Mouse (Mus musculus) 416B (cell line): ENCODE results near the gene Lrrc4.

ENCODE experiments used
- DNase-seq: peaks from one replicate; pipeline ENCODE4 v3.0.0; 2011; ENCODE audit warnings: low read depth

Gene Lrrc4

DNA sequence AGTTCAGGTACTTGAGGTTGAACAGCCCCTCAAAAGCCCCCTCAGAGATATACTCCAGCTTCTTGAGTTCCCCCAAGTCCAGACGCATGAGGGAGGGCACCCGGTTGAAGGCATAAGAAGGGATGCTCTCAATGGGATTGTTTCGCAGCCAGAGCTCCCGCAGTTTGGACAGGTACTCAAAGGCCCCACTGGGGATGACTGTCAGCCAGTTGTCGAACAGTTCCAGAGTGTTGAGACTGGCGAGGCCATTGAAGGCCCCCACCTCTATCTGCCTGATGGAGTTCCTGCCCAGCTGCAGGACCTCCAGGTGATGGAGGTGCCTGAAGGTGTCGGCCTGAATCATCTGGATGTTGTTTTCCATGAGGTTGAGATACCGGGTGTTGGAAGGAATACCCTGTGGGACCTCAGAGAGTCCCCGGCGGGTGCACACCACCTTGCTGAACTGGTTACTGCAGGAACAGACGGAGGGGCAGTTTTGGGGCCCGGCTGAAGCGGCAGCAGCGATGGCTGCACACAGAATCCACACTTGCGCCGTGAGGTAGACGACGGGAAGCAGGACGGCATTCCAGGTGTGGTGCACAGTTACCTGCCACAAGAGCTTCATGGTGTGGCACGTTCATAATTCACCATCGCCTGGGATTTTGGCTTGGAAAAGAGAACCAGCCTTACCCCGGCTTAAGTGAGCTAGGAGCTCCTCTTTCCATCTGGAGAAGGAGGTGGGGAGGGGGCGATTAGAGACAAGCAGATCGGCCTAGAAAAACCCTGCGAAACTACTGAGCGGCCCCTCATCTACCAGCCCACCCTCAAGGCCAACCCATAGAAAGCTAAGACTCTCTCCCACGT lies at the start of gene Lrrc4:
Lrrc4 (minus strand) TSS at position 737 of the 843 bp plus-strand sequence.
- DNase-seq, result no peak

DNA sequence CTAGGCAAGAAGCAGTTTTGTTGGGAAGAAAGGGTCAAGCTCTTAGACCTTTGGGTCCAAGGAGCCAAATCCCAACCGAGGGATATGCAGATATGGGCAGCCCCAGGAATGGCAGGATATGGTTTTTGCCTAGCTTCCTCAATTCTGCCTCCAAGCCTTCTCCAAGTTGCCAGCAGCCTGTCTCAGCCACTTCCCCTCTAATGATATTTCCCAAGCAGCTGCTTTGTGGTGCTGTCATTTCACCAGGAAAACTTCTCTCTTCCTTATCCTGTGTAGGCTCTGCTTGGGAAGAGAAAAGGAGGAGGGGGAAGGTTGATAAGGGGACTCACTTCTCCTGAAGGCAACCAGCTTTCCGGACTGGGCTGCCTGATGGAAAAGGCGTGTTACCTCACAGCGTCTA lies 49.4 kb upstream of the Lrrc4 start:
- no peak for DNase-seq

DNA sequence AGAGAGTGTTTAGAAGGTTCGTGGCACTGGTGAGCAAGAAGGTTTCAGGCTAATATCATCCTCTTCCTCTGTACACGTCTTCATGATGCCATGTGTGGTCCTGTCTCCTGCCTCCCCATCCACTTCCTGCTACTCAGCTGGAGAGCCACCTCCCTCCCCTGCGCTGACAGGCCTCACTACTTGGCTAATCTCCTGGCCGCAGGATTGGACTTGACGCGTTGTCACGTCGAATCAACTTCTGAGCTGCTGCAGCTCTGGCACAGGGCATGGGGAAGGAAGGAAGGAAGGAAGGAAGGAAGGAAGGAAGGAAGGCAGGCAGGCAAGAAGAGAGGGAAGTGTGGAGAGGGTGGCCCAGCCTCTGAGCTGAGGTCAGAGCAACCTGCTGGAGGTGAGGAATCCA lies 47.8 kb upstream of the Lrrc4 start:
- no peak for DNase-seq

DNA sequence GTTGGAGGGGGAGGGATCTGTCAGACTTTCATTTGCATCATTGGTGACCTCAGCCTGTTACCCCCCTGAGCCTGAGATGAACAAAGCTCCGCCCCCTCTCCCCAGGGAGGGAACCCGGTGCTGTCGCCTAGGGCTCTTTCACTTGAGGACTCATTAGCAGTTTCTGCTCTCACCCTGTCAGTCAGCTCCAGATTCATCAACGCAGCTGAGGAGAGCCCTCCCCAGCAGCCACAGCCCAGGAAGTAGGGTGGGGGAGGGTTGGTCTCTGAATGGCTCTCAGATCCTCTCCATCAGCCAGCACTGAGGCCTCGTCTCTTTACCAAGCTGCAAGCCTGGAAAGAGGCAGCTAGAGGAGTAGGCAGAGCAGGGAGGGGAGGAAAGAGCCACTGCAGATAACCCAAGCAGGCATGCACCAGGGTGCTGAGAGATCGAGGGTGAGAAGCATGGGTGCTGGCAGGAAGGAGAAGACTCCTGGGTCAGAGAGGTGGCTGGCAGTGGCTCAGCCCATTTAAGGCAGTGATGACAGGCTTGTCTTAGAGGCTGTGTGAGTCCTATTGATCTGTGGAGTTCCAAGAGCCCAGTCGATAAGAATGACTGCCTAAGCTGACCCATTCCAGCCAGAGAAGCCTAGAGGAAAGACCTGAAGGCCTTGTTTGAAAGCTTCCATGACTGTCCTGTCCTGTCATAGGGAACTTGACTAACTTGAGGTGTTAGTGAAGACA lies 46.6 kb upstream of the Lrrc4 start:
- DNase-seq, result no peak

DNA sequence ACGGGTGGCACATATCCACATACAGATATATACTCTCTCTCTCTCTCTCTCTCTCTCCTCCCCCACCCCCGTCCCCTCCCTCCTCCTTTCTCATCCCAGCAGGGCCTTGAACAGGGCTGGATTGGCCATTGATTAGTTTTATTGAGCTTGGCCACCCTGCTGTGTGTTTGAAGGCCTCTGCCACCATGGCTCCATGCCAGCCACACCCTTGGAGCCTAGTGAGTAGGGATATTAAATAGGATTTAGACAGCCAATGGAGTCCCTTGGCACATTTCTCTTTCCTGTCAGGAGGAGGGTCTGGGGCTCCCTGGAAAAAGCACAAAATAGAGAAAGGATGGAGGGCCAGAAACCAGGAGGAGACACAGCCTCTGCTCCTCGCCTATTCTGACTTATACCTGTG lies 44.9 kb upstream of the Lrrc4 start:
- DNase-seq, result no peak

DNA sequence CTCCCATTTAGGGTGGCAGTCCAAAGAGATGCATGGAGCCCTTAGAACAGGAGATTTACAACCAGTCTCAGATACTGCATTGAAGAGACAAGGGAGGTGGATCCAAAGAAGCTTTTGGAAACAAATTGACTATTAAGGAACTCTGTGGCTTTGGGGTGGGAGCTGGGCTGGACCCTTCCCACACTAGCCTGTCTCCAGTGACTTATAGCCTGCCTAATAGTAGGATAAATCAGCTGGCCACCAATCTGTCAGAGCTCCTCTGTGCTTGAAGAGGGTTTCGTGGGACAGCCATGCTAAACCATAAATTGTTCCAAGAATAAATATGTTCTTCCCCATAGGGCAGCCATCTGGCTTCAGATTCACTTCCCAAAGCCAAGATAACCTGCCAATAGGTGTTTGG lies 43.8 kb upstream of the Lrrc4 start:
- no peak for DNase-seq

DNA sequence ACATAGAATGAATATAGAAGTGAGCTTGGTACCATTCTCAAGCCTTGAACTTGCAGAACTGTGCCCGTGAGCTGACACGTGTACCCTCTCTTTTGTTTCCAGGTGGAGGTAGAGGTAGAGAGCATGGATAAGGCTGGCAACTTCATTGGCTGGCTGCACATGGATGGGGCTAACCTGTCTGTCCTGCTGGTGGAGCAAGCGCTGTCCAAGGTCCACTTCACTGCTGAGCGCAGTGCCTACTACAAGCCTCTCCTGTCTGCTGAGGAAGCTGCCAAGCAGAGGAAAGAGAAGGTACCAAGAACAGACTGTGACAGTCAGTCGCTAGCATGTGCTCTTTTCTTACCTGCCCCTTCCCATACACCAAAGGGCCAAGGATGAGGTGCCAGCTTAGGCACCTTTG lies 43.2 kb upstream of the Lrrc4 start:
- DNase-seq, result no peak

DNA sequence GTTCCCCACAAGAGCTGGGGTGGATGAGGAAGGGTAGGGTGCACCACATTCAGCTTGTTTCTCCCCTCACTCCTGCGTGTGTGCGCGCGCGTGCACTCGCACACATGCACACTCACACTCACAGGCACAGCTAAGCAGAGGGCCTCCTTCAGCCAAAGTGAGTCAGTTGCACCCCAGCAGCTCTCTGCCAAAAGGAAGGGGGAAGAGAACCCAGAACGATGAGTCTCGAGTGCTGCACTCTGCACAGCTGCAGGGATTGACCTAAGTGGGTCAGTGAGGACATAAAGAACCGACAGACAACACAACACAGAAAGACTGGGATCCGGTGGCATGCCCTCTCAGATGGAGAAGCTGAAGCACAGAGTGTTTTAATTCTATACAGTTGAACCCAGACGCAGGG lies 42.5 kb upstream of the Lrrc4 start:
- no peak for DNase-seq

DNA sequence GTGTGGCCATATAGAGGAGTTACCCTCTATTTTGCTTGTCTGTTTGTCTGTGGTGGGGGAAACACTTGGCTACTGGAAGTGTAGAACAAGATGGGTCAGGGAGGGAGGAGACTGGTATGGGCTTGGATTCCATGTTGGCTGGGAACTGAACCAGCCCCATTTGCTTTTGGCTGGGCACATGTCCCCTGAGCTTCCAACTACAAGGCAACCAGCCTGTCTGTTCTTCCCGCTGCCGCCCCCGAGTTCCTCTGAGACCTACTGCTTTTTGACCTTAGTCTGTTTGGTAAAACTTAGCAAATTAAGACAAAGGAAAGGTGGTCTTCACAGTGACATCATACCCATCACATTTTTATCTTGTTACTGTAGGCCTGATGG lies 40.9 kb upstream of the Lrrc4 start:
- no peak for DNase-seq

DNA sequence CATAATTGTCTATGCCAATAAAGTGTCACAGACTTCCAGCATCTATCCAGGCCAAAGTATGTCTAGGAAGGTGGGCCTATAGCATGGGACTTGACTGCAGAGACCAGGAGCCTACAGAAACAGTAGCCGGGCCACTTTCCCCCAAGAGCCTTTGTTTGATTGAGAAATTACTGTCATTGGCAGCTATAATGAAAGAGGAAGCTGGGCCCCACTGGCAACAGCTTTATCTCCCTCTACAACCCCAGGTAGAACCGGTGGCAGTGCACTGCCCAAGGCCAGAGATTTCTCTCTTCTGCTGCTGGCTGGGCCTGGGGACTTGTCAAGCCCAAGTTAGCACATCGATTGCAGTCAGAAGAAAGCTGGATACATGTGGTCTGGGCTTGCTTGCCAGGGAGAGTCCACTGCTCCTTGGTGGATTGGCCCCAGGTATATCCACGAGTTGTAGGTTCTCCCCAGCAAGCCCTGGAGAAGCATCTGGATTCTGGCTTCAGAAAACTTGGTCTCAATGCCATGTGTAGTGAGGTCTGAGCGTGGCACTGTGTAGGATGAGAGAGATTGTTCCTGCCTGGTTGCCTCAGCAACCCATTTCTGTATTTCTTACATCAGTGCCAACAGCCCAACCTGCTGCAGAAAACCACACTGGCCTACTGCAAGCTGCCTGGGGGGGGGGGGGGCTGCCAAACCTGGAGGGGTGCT lies 40.3 kb upstream of the Lrrc4 start:
- peak; percentile 42 for DNase-seq

DNA sequence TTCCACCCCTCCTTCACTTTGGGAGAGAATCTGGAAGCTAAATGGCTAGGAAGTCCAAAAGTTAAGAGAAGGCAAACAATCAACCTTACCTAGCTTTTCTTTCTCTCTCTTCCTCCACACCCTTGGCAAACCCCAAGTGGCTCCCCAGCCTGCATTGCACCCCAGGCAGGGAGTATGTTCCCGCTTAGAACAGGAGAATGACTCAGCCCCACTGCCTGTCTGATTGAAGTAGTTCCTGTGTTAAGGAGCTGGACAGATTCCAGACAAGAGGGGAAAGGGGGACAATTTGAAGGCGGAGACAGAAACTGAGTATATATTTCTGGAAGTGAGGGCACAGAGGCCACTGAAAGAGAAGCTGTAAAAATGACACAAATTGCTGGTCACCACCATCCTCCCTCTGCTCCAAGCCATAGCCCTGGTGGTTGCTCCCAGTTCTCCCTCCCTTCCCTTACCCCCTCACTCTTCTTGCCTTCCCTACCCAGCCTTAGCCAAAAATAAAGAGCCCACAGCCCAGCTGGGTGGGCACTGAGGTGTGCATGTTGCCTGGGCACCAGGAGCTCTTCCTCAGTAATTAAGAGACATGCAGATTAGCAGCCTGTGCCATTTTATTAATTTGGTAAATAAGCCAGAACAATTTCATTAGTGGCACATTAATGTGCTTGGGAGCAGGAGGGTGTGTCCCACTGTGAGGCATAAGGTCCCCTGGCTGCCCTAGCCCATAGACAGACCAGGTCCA lies 36.1 kb upstream of the Lrrc4 start:
- peak; percentile 76 for DNase-seq

DNA sequence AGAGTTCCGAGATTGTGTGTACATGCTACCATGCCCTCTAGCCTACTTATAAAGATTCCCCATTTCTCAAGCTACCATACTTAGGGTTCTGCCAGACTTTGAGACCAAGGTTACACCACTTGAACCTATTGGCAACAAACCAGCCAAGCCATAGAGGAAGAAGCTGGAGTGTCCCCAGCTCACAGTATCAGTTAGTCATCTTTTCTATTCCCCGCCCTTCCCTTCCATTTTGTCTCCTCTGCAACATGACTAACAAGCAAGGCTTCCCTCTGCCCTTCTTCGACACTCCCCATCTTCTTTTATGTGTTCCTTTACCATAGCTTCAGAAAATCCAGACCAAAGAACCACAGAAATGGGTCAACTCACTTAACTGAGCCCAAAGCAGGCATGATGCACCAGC lies 34.7 kb upstream of the Lrrc4 start:
- peak; percentile 56 for DNase-seq

DNA sequence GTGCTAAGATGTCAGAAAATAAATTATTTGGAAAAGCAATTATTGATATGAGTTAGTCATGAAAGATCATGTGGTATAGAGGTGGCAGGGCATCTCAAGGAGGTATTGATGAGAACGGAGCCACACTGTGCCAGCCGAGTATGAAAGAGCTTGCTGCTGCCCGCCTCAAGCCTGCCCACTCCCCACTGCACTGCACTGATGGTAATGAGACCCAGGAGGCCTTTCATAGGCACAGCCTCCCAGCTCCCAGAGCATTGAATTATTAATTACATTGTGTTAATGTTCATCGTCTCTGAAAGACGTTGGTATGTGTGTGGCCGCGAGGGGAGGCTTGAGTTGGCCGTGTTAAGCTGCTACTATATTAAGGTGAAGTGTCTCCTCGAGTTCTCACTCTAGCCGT lies 33.6 kb upstream of the Lrrc4 start:
- DNase-seq, result no peak

DNA sequence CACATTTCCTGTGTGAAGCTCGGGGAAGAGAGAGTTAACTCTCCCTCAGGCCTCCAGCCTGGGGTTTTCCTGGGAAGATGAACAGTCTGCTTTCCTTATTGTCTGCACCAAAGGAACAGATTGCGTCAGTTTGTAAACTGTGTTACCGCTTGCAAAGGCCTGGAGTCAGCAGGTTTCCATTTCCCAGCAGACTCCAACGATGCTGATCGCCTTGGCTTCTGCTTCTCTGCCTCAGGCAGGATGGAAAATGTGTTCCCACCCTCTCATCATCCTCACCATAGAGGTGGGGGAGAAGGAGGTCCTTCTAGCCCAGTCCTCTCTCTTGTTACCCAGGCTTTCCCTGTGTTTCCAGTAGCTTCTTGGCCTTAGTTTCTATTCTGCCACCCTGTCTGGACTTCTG lies 33.1 kb upstream of the Lrrc4 start:
- no peak for DNase-seq

DNA sequence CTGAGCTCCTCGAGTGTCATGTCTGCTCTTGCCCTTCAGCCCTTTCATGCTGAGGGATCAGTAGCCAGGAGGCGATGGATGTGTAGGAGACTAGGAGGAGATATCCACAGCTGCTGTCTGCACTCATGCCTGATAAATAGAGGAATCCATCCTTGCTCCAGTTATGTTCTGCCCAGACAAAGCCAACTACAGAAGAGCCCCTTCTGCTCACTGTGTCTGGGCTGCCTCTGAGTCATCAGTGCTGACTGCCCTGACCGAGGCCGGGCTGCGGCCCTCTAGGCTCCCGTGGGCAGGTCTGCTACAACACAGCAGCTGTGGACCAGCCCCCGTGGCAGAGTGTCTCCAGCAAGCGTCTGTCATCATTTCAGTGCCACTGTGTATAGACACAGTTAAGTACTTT lies 30.8 kb upstream of the Lrrc4 start:
- no peak for DNase-seq

DNA sequence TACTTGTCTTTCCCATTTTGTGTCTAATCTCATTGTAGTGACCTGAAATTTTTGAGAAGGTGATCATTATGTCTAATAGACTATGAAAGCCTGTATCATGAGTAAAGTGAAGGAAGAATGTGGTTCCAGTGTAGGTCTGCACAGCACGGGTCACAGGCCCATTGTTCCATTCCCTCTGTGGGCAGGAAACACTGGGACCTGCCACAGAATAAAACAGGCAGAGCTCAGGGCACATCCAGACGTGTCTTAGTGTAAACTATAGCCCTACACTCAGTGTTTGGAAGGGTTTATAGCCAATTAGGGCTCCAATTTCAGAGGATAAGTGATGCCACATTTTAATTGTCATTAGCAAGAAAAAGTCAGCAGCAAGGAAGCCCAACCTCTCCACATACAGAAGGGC lies 29.4 kb upstream of the Lrrc4 start:
- DNase-seq, result no peak

DNA sequence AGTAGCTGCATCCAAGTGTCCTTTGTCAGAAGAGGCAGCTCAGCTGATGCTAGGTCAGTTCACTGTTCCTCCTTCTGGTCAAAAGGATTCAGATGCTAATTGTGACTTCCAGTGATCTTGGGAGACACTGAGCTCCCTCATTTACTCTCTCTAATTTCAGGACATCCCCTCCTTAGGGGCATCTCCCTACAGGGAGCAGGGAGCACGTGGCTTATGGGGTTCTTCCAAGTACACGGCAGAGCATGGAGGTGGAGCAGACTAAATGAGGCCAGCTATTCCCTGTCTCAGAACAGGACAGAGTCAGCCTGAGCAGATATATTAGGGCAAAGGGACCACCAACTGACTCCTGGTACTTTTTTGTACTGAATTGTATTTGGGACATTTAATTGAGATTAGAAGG lies 28.9 kb upstream of the Lrrc4 start:
- DNase-seq, result no peak

DNA sequence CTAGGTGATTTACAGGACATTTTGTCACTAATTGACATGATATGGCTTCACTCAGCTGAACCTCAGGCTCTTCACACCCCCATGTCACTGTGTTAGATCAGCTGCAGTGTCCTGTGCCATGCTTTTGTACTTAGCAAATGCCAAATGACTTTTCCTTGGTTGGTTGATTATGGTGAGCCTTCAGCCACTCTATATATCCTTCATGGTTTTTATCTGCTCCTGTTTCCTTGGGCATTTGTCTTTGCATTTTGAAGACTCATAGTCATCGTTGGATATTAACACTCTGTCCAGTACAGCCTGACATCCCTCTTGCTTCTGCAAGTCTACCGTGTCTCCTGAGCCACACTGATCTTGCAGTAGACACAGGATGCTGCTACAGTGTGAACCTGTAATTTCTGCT lies 27.5 kb upstream of the Lrrc4 start:
- no peak for DNase-seq

DNA sequence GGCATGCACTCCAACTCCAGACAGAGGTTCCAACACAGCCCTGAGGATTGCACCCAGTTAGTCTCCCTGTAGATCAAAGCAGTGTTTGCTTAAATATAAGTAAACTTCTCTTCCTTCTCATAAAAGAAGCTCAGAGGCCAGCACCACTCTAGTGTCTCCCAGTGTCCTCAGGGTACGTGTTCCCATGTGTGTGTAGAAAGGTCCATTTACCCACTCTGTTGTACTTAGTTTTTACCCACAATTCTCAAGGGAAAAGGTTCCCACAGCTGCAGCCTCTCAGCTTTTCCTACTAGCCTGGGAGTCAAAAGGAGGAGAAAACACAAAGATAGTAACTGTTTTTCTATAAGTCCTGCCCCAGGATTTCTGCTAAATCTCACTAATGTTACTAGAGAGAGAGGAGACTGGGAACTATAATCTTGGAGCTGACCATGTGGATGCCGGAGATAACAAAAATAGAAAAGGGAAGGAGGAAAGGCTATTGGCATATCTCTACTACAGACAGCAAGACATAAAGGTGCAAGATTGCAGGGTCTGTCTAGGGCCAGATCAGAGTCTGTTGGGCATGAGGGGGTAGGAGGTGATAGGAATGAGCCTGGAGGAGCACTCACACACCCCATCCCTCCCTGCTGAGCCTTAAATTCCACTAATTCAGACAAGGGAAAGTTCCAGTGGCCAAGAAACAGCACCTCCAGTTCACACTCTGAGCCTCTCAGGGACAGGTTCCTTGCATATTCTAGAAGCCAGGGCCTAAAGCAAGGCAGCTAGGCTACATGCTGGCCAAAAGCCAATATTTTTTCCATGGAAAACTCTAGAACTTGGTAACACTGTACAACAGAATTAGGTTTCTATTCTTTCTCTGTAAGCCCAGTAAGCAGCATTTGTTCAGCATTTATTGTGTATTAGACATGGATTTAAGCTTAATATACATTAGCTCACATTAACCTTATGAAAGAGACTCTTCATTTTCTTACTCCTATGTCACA lies 25.9 kb upstream of the Lrrc4 start:
- DNase-seq, result no peak

DNA sequence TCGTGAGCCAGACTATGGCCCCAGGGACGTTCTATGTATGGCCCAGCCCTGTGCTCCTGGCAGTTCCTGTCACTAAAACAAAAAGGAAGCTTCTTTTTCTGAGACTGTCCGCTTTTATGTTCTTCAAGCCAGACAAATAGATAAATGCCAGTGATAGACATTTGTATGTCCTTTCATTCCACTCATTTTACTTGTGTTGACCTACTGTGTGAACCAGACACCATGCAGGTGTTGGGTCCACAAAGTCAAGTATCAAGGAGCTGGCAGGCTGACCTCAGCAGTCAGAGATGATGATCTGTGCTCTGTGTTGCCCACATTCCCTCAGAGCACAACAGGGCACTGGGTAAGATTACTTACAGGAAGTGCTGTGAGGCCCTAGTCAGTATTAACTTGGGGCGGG lies 25.2 kb upstream of the Lrrc4 start:
- DNase-seq, result no peak

DNA sequence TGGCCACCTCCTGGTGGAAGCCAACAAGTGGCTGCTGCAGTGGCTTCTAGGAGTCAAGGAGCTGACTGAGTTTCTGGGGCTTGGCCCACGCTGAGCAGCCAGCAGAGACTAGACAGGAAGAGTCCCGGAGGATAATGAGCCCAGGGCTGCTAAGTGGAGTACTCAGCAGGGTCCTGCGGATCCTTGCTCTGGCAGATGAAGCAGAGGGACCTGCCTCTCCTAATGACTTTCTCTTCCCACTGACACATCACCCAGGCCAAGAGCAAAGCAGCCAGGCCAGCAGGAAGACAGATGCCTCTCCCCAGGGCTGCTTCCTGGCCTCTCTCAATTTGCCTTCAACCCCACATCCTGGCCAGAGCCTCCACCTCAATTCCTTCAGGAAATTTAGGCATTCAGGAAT lies 23.9 kb upstream of the Lrrc4 start:
- DNase-seq, result no peak
